Mouse (Mus musculus) gastrocnemius, postnatal 10 days (tissue): ENCODE results near the gene Srsf4. TPM values are rescaled to one million over a fixed set of nuclear protein-coding genes. Genes with fewer than 3 reads are reported as not detected.

ENCODE experiments used
- DNase-seq: peaks from one replicate; pipeline ENCODE4 v3.0.0; 2021; ENCODE audit warnings: mixed read lengths
- total RNA-seq, 2 experiments: library from RNA; stranded (reverse); gene quantifications; 2 replicates each; pipeline ENCODE4 v1.2.3; 2021

Srsf4 gene
- total RNA-seq, 2 experiments from 2014 or later: 43.0 to 57.9 TPM

DNA sequence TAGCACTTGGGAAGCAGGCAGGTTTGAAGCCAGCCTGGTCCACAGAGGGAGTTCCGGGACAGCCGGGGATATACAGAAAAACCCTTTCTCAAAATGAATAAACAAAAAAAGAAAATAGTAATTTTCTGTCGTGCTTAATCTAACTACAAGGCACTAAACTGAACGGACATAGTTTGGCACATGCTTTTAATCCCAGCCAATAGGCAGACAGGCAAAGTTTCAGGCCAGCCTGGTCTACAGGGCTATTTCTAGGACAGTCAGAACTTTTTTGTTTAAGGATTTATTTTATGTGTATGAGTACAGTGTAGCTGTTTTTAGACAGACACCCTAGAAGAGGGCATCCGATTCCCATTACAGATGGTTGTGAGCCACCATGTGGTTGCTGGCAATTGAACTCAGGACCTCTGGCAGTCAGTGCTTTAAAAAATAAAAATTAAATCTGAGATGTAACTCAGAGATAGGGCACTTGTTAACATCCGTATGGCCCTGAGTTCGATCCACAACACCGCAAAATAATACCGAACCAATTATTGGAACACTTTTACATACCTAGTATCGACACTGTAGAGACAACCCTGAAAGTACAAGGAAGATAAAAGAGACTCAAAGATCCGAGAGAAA lies 635 bp upstream of the Srsf4 start:
- no peak for DNase-seq

DNA sequence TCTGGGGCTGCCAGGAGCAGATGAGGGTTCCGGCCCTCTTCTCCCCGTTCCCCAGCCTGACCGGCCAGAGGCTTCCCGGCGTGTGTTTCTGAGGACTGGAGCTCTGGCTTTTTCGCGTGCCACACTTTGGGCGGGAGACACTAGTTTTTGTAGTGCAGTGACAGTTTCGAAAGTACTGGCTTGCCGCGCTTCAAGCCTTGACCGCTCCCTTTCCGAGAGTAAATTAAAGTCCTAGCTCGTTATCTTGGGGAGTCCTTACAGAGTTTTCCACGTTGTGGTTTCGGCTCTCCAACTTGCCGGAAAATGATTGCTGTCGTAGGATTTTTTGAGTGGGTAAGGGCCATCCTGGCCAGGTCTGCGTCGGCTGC lies 736 bp downstream of the Srsf4 start:
- no peak for DNase-seq

DNA sequence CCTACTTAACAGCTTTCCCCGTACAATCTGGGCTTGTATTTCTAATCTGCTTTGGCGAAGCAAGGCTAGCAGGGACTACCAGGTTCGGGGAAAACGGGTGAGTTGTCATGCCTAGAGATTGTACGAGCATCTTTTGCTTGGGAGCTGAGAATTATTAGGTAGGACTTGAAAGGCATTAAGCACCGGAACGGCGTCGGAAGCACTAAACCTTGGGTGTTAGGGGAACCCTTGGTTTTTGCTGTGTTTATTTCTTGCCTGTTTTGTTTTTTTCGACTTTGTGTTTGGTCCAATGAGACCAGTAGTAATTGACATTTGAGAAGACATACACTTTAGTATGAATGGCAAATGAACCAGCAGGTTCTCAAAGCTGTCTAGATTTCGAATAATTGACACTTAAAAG lies 1.1 kb downstream of the Srsf4 start:
- no peak for DNase-seq

DNA sequence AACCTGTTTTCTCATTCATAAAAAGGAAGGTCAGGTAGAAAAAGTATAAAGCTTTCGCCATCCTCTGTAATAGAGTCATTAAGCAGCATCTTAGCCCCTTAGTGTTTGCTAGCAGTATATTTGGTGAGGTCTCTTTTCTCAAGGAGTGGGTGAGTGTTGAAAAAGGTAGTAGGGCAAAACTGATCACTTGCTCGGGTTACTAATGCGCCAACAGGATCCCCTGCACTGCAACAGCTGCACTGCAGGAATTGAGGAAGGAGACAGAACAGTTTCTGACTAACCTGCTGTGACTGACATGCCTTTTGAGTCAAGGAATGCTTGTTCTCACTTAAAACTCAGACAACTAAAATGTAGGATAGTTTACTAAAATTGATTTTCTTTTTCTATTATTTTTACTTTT lies 1.8 kb downstream of the Srsf4 start:
- no peak for DNase-seq

DNA sequence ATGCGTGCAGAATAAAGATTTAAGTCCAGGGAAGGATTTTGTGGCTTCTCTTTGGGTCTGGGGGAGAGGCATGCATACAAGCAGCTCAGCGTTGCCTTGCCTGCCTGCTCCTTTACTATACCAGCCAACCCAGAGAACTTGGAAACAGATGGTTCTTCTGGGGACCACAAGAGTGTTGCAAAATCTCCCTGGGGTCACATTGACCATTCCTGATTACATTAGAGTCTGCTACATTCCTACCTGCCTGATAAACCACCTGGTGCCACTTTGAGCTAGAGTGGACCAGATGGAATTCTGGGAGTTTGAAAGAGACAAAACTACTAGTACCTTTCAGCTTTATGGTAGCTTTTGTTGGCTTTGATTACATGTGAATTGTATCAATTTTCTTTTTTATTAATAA lies 3.4 kb downstream of the Srsf4 start:
- DNase-seq: no peak

DNA sequence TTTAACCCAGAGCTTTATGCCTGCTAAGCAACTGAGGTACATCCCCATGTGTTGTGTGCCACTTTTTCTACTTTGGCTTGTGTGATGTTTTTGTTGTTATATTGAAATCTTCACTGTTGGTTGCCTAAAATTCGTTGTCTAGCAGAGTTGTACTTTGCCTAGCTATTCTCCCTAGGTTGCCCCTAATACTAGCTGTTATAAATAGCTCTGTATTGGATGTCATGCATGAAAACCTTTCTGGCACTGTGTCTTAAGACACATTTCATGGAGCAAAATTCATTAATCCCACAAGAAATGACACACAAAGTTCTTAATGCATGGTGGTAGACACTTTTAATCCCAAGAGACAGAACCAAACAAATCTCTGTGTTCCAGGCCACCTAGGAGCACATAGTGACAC lies 6.3 kb downstream of the Srsf4 start:
- DNase-seq: no peak

DNA sequence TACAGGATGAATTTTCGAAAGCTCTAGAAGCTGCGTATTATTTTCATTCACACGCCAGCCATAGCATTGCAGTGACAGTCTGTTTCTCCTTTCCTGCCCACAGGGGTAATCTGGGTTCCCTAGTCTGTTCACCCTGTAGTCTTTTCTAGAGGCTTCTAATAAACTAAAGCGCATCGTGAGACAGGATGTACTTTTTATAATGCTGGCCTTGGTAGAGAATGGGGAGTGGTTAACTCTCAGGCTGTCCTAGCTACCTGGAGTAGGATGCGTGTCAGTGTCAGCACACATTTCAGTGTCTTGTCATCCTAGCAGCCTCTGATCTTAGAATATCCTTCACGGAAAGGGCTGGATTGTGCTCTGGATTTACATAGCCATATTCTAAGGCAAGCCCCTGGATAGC lies 7.9 kb downstream of the Srsf4 start:
- DNase-seq: no peak

DNA sequence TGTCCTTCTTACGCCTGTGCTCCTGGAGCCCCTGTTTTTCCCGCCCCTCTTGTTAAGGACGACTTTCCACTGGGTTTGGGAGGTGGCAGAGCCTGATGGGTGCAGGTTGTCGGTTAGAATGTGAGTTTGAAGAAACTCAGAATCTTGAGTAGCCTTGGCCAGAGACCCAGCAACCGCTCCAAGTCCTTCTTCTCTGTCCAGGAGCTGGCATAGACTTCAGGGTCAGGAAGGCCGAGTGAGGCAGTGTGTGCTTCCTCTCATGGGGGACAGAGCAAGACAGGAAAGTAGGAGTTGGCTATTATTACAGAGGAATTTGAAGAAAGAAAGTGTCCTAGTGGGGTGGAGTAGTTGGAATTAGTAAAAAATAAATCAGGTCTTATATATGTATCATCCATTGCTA lies 10.2 kb downstream of the Srsf4 start:
- no peak for DNase-seq

DNA sequence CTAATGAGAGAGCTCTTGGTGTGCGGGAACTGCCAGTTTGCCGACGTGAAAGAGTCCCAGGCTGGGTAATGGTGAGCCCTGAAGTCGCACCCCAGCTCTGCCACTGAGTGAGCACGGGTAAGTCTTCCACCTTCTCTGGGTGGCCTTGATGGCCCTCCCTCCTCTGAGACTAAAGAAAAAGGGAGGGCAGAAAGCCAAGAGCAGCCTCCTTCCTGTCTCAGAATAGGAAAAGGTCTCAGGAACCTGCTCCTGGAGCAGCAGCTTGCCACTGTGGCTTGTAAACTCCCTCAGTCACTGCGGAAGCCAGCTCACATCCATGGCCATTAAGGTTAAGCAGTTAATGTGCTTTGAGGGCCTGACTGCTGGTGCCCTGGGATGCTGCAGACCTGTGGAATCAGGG lies 12.0 kb downstream of the Srsf4 start:
- no peak for DNase-seq

DNA sequence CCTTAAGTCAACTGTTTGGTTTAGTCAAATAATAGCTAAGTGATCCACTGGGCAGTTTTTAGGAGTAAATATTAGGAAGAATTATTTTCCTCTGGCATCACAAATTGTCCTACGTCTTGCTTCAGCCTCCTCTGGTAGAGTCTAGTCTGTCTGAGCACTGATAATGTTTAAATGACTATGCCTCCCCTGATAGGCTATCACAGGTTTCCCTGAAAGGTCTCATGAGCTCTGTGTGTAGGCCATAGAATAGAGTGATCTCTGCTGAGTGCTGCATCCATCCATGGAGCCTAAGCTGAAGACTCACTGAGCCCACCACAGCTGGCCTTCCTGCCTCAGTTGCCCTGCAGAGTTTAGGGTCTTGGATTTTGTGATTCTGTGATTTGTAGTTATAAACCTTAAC lies 15.1 kb downstream of the Srsf4 start:
- DNase-seq: no peak

DNA sequence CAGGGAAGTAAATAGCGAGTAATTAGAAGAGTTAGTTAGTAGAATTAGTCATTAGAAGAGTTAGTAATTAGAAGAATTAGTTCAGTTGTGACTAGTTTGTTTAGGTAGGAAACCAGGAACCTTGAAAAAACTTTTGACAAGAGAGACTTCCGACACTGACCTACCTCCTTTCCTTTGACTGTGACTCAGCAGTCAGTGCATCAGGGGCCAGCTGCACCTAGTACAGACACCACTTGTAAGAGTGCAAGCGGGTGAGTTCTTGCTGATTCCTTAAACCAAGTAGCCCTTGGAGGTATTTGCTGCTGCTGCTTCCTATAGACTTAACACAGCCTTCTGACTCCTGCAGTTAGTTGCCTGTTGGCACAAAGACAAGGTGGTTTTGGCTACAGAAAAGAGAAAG lies 17.3 kb downstream of the Srsf4 start:
- no peak for DNase-seq

DNA sequence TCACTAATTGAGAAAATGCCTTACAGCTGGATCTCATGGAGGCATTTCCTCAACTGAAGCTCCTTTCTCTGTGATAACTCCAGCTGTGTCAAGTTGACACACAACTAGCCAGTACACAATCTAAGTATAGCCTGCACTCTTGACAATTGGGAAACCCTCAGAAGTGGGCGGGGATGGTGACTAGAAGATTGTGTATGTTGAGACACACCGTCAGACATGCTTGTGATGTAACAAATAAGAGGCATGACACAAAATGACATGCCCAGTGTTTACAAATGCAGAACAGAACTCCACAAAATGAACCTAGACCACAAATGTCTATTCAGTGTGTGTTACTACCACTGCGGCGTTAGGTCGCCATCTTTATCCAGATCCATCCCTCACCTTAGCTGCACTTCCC lies 23.7 kb downstream of the Srsf4 start:
- no peak for DNase-seq

DNA sequence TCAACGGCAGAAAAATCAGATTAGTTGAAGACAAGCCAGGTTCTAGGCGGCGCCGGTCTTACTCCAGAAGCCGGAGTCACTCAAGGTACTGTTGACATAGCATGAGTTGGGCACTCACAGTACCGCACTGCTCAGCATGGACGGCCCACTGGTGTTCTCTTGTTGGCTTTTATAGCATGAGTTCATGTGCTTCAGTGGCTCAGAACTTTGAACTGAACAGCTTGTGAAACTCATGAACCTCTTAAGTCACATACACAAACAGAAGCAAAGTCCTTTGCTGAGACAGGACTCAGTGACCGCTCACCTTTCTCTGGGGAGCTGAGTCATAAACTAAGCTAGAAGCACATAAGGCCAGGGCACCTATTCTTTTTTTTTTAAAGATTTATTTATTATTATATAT lies 24.4 kb downstream of the Srsf4 start:
- DNase-seq: no peak

DNA sequence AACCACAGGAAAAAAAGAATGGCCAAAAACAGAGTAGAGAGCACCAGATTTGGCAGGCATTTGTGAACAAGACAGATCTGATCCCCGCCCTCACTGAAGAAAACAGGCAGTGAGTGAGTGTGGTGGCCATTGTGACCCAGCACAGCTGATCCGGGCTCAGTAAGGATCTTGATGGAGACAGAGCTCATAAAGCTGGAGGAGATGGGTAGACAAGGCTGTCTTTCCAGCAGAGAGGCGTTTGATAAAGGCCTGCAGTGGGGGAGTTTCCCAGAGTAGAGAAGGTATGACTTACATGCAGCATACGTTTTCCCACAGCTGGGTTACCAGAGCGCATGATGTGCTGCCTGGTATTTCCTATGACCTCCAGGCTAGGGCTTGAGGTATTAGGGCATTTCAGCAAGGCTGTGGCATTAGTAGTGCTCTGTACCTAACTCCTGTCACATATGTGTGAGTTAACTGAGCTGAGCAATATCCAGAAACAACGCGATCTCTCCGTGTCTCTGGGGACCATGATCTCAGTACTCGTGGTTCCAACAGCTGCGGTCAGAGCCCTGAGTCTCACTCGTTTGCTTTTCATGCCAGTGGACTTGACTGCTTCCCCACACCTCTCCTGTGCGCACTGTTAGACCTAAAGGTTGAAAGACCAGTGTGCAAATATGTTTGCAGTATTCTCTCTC lies 25.2 kb downstream of the Srsf4 start:
- no peak for DNase-seq

DNA sequence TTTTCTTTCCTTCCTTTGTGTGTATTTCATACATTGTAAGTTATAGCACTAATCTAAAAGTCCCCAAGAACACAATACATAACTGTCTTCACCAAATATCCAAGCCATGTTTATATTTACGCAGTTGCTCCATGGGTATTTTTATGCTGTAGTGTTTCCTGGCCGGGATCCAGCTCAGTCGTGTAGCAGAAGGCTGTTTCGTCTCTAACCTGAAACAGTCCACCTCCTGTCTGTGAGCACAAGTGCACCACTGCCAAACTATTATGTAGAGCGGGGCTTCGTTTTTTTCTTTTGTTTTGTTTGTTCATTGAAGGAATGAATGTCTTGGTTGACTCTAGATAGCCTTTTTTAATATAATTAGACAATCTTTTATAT lies 25.8 kb downstream of the Srsf4 start:
- no peak for DNase-seq

DNA sequence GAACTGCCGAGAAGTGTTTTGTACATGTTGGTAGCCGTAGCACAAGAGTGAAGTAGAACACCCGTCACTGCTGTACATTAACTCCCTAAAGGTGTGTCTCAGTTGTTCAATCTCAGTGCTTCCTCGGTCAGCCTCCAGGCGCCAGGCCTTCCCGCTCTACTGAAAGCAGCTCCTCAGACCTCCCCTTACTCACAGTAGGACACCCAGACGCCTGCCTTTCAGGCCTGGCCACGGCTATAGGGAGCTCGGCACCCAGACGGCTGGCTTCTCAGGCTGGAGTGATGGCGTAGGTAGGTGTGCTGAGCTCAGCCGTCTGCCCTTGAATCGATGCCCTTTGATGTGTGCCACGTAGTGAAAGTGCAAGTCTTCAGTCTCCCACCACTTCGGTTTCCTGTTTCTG lies 27.7 kb downstream of the Srsf4 start:
- no peak for DNase-seq

DNA sequence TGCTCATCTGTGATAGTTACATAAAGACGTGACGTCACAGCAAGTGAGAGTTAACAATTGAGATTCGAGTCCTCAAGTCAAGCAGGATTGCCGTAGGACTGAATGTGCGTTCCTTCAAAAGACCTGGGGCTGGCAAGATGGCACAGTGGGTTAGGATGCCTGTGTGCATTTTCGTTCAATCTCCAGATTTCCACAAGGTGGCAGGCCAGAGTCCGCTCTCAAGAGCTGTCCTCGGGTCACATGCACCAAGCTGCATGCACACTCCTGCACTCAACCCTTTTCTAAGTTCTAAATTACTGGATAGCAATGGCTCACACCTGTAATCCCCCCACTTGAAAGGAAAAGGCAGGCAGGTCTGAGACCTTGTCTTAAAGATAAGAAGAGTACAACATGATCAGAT lies 31.1 kb downstream of the Srsf4 start:
- peak; percentile 50 for DNase-seq

DNA sequence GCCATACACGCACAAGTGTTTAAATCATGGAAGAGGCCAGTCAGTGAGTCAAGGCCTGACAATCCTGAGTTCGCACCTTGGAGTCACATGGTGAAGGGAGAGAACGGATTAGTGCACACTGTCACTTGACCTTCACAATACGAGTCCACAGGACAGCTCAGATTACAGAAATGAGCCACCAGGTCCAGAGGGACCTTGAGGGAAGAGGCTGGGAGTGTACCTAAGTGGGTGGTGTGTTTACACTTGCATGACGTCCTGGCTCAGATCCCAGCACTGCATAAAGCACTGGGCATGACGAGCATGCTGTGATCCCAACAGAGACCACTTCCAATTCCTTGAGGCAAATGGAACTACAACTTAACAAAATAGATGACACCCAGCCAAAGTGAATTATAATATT lies 33.0 kb downstream of the Srsf4 start:
- no peak for DNase-seq

DNA sequence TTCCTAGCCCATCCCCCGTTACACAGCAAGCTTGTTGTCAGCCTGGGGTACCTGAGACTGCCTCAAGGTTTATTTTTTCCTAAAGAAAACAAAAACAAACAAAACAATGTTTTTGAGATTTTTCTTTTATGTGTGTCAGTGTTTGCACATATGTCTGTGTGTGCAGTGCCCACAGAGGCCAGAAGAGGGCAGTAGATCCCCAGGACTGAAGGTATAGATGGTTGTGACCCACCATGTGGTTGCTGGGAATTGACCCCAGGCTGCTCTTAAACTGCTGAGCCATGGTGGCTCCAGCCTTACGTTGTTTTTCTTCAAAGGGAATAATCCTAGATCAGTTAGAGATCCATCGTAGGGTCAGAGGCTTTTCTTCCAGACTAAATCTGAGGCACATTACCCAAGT lies 34.5 kb downstream of the Srsf4 start:
- DNase-seq: no peak

DNA sequence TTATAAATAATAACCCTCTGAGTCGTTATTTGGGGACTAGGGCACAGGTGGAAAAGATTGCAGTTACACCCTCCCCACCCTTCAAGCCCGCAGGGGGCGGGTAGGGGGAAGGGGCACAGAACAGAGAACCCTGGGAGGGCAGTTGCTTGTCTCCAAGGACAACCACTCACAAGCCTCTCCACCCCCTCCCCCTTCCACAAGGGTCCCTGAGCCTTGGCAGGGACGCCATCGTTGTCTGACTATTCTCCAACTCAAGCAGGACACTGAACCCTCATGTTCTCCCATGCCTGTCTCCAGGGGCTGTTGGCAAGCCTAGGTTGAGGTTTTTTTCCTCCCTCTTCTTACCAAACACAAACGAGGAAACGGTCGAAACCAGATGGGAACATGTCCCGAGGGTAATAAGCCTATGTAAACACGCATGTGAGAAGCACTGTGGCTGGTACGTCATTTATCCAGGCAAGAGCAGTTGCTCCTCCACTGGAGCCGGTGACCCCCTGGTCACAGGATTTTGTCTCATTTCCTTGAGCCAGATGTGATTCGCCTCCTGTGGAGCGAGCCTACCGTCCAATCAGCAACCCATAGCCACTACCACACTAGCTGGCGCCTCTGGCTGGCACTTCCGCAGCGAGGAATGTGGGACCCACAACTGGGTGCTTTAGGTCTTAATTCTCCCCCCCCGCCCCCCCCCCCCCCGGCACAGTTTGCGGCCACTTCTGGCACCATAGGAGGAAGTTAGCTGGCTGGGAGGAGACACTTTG lies 37.0 kb downstream of the Srsf4 start:
- DNase-seq: no peak

DNA sequence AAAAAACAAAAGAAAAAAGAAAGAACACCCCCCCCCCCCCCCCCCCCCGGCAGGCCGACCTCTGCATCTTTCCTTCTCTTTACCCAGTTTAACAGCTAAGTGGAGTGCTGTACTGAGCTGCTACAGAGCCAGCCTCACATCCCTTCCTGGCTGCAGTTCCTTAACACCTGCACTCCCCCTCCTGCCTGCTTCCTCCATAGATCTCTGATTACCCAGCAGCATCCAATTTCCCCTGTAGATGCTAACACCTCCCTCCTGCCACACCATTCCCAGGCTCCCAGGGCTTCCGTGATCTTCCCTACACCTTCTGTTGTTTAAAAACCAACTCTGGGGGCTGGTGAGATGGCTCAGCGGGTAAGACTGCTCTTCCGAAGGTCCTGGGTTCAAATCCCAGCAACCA lies 38.1 kb downstream of the Srsf4 start:
- no peak for DNase-seq

DNA sequence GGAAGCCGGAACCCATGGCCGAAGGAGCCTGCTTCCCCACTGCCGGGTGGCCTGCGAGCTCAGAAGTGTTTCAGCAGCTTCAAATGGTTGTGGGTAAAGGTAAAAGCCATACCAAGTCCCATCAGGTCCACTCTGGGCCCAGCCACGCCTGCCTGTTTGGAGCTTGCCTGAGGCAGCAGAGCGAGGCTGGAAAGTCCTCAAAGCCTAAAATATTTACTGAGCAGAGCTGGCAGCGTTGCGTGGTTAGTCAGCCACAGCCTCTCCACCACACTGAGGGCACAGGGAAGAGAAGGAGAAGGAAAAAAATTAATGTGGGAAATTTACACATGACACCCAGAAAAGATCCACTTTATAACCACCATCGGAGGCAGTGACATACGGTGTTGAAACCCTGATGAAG lies 40.1 kb downstream of the Srsf4 start:
- DNase-seq: no peak

DNA sequence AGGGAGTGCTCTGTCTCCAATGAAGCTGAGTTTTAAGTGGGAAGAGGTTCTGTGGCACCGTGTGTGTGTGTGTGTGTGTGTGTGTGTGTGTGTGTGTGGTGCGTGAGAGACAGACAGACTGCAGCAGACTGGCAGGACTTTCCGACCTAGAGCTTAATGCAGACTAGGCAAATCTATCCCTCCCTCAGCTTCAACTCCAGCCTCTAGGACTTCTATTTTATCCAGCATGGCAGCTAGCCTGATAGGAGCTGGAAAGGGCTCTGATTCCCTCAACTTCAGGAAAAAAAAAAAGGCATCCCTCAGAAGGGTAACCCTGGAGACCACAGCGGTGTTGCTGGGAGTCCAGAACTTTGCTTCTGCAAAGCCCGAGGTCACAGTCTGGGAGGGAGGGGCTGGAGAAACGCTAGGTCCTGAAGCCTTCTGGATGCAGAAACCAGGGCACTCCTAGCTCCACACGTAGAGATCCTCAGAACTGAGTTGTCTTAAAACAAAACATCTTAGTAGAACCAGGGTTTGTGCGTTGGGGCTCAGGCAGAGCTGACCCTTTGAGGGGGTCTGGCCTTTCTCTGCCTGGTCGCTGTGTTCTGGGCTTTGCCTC lies 40.7 kb downstream of the Srsf4 start:
- DNase-seq: no peak
